ENCODE assay signal across 24 mouse cellular contexts in genomic region chr7:81561211-81561610, GRCm38 (mm10). TPM values are rescaled to one million over a fixed set of nuclear protein-coding genes. Genes with fewer than 3 reads are reported as not detected.
DNase-seq lines count a peak whose midpoint lies in the region; ATAC-seq lines count a peak whose summit lies in the region.
"Had no signal": no experiment of that assay in that cellular context is flagged by ENCODE, and none has a peak within 500 bp of the region (broad histone marks: within the 10 kb centered on the region; RNA-seq: fewer than 3 reads in every experiment).

No protein-coding gene starts in this region.

- no peaks in the 10 kb centered on the region for H3K9me3 ChIP-seq in forebrain, embryonic 16.5 days (ENCODE audit: control insufficient read depth, low read length)
- H3K9me3 ChIP-seq in forebrain, embryonic 10.5 days = no peaks in the 10 kb centered on the region
- no peaks in the 10 kb centered on the region for H3K9me3 ChIP-seq in heart, embryonic 13.5 days
- no peaks in the 10 kb centered on the region for H3K9me3 ChIP-seq in heart, embryonic 11.5 days (replicated peaks; ENCODE audit: control insufficient read depth, low read length)
- no peaks in the 10 kb centered on the region for H3K9me3 ChIP-seq in lung, embryonic 16.5 days (ENCODE audit: control insufficient read depth, low read length)
- H3K9me3 ChIP-seq in hindbrain, embryonic 14.5 days (ENCODE audit: control insufficient read depth, low read length) = no peaks in the 10 kb centered on the region
- H3K9me3 ChIP-seq: intestine, embryonic 15.5 days; liver, embryonic 15.5 days; lung, embryonic 15.5 days; neural tube, embryonic 12.5 days had no signal

- no peaks in the 10 kb centered on the region for H3K27me3 ChIP-seq in forebrain, embryonic 16.5 days (replicated peaks; ENCODE audit: control insufficient read depth, insufficient read depth, low read length)
- H3K27me3 ChIP-seq in forebrain, embryonic 10.5 days (ENCODE audit: poor library complexity, severe bottlenecking) = no peaks in the 10 kb centered on the region
- no peaks in the 10 kb centered on the region for H3K27me3 ChIP-seq in heart, embryonic 13.5 days (replicated peaks)
- H3K27me3 ChIP-seq in heart, embryonic 11.5 days (ENCODE audit: control insufficient read depth, insufficient read depth, low read length) = no peaks in the 10 kb centered on the region
- no peaks in the 10 kb centered on the region for H3K27me3 ChIP-seq in lung, embryonic 16.5 days (ENCODE audit: control insufficient read depth, insufficient read depth, low read depth, low read length)
- no peaks in the 10 kb centered on the region for H3K27me3 ChIP-seq in hindbrain, embryonic 14.5 days (ENCODE audit: control insufficient read depth, insufficient read depth, low read length)
- H3K27me3 ChIP-seq: intestine, embryonic 15.5 days; lung, embryonic 15.5 days; neural tube, embryonic 12.5 days had no signal

- no peak overlapping the region for H3K4me2 ChIP-seq in forebrain, embryonic 16.5 days (ENCODE audit: low read length)
- H3K4me2 ChIP-seq in heart, embryonic 13.5 days = no peak overlapping the region
- no peak overlapping the region for H3K4me2 ChIP-seq in heart, embryonic 11.5 days
- no peak overlapping the region for H3K4me2 ChIP-seq in lung, embryonic 16.5 days (ENCODE audit: low read depth, low read length)
- H3K4me2 ChIP-seq in hindbrain, embryonic 14.5 days (replicated peaks) = no peak overlapping the region
- H3K4me2 ChIP-seq: intestine, embryonic 15.5 days; liver, embryonic 15.5 days; neural tube, embryonic 12.5 days had no signal

- no peak overlapping the region for H3K4me3 ChIP-seq in forebrain, embryonic 16.5 days (replicated peaks; ENCODE audit: low read length)
- H3K4me3 ChIP-seq in forebrain, embryonic 10.5 days = no peak overlapping the region
- H3K4me3 ChIP-seq in heart, embryonic 13.5 days = no peak overlapping the region
- no peak overlapping the region for H3K4me3 ChIP-seq in heart, embryonic 11.5 days (ENCODE audit: low read depth, low read length)
- no peak overlapping the region for H3K4me3 ChIP-seq in lung, embryonic 16.5 days (ENCODE audit: low read length)
- H3K4me3 ChIP-seq in hindbrain, embryonic 14.5 days (replicated peaks; ENCODE audit: low read length) = no peak overlapping the region
- H3K4me3 ChIP-seq: heart, adult 2 months; intestine, embryonic 15.5 days; left cerebral cortex, adult 2 months; liver, embryonic 15.5 days; lung, embryonic 15.5 days; neural tube, embryonic 12.5 days had no signal

- H3K27ac ChIP-seq in forebrain, embryonic 16.5 days (ENCODE audit: low read length) = peak overlapping the region; percentile 25
- H3K27ac ChIP-seq in forebrain, embryonic 10.5 days = no peak overlapping the region
- peak overlapping the region; percentile 37; the same call in 1 of the 2 replicates for H3K27ac ChIP-seq in heart, embryonic 13.5 days (replicated peaks)
- H3K27ac ChIP-seq in heart, embryonic 11.5 days (ENCODE audit: low read depth, low read length) = no peak overlapping the region
- peak overlapping the region; percentile 33; the same call in 1 of the 2 replicates for H3K27ac ChIP-seq in lung, embryonic 16.5 days (ENCODE audit: low read length)
- H3K27ac ChIP-seq in hindbrain, embryonic 14.5 days = peak overlapping the region; percentile 44; the same call in 1 of the 2 replicates
- H3K27ac ChIP-seq: heart, adult 2 months; intestine, embryonic 15.5 days; left cerebral cortex, adult 2 months; liver, embryonic 15.5 days; lung, embryonic 15.5 days; macrophage; neural tube, embryonic 12.5 days; stomach, postnatal 0 days had no signal

- no peaks in the 10 kb centered on the region for H3K36me3 ChIP-seq in forebrain, embryonic 16.5 days (ENCODE audit: control insufficient read depth, insufficient read depth)
- H3K36me3 ChIP-seq in forebrain, embryonic 10.5 days (replicated peaks) = no peaks in the 10 kb centered on the region
- H3K36me3 ChIP-seq in heart, embryonic 13.5 days = peaks cover 27% of the 10 kb centered on the region
- H3K36me3 ChIP-seq in heart, embryonic 11.5 days (ENCODE audit: control insufficient read depth, insufficient read depth, low read length) = no peaks in the 10 kb centered on the region
- H3K36me3 ChIP-seq in lung, embryonic 16.5 days (ENCODE audit: control insufficient read depth, insufficient read depth, low read length) = no peaks in the 10 kb centered on the region
- H3K36me3 ChIP-seq in hindbrain, embryonic 14.5 days (replicated peaks; ENCODE audit: control insufficient read depth, insufficient read depth) = no peaks in the 10 kb centered on the region
- H3K36me3 ChIP-seq: intestine, embryonic 15.5 days; liver, embryonic 15.5 days; lung, embryonic 15.5 days; neural tube, embryonic 12.5 days had no signal

- ATAC-seq in forebrain, embryonic 16.5 days = no peak
- ATAC-seq in heart, embryonic 13.5 days (ENCODE audit: extremely low read depth, insufficient number of reproducible peaks, low FRiP score, low TSS enrichment) = no peak
- no peak for ATAC-seq in heart, embryonic 11.5 days (replicated peaks; ENCODE audit: insufficient number of reproducible peaks, low FRiP score, low TSS enrichment)
- ATAC-seq in lung, embryonic 16.5 days (ENCODE audit: low read depth) = no peak
- no peak for ATAC-seq in hindbrain, embryonic 14.5 days (ENCODE audit: low FRiP score)
- ATAC-seq: CD4-positive, CD25-positive, alpha-beta regulatory T cell, adult 4 months; intestine, embryonic 15.5 days had no signal

- H3K4me1 ChIP-seq in forebrain, embryonic 16.5 days (replicated peaks; ENCODE audit: control insufficient read depth, insufficient read depth, low read length) = peaks cover 12% of the 10 kb centered on the region
- no peaks in the 10 kb centered on the region for H3K4me1 ChIP-seq in forebrain, embryonic 10.5 days
- peaks cover 60% of the 10 kb centered on the region for H3K4me1 ChIP-seq in heart, embryonic 13.5 days
- H3K4me1 ChIP-seq in heart, embryonic 11.5 days (ENCODE audit: control insufficient read depth, insufficient read depth, low read length) = peaks cover 26% of the 10 kb centered on the region
- H3K4me1 ChIP-seq in lung, embryonic 16.5 days (replicated peaks; ENCODE audit: control insufficient read depth, insufficient read depth, low read length) = peaks cover 19% of the 10 kb centered on the region
- 0 out of 2 replicates have a peak, but pooled peaks cover 6% of the 10 kb centered on the region for H3K4me1 ChIP-seq in hindbrain, embryonic 14.5 days (replicated peaks; ENCODE audit: control insufficient read depth, insufficient read depth, low read length)
- H3K4me1 ChIP-seq: intestine, embryonic 15.5 days; liver, embryonic 15.5 days; neural tube, embryonic 12.5 days had no signal

- no peak overlapping the region for H3K9ac ChIP-seq in forebrain, embryonic 16.5 days (replicated peaks; ENCODE audit: low read depth, low read length)
- peak overlapping the region; percentile 40; the same call in 1 of the 2 replicates for H3K9ac ChIP-seq in heart, embryonic 13.5 days
- no peak overlapping the region for H3K9ac ChIP-seq in heart, embryonic 11.5 days (ENCODE audit: low read depth, low read length)
- no peak overlapping the region for H3K9ac ChIP-seq in lung, embryonic 16.5 days (ENCODE audit: low read length)
- H3K9ac ChIP-seq in hindbrain, embryonic 14.5 days = no peak overlapping the region
- H3K9ac ChIP-seq: intestine, embryonic 15.5 days; liver, embryonic 15.5 days; lung, embryonic 15.5 days; neural tube, embryonic 12.5 days had no signal

- WGBS in forebrain, embryonic 16.5 days = 73% methylated on average over 5 of the region's 5 CpGs
- 85% methylated on average over 5 of the region's 5 CpGs for WGBS in forebrain, embryonic 10.5 days
- 75% methylated on average over 5 of the region's 5 CpGs for WGBS in heart, embryonic 13.5 days
- 79% methylated on average over 5 of the region's 5 CpGs for WGBS in heart, embryonic 11.5 days (ENCODE audit: insufficient replicate concordance)
- WGBS in lung, embryonic 16.5 days = 62% methylated on average over 5 of the region's 5 CpGs
- WGBS in hindbrain, embryonic 14.5 days = 74% methylated on average over 5 of the region's 5 CpGs

- no peak for DNase-seq in forebrain, embryonic 10.5 days (ENCODE audit: extremely low spot score, low spot score)
- no peak for DNase-seq in lung, postnatal 10 days
- no peak for DNase-seq in hindbrain, embryonic 14.5 days (ENCODE audit: low spot score)
- DNase-seq: adrenal gland, postnatal 25 days; cerebellum, adult 8-10 months; cerebellum, postnatal 36 days; embryo, embryonic 11 days; gastrocnemius, postnatal 14 days; kidney, adult 8-10 months; kidney, postnatal 10 days; right cerebral cortex, postnatal 14 days had no signal

RNA-seq across cellular contexts. Expression of gene Fsd2, which starts 5.5 kb away (rescaled TPM):
- polyA plus RNA-seq in forebrain, embryonic 16.5 days (2015; fragmentation: Nextera tagmentation; extraction: Ambion mirVana) = 0.25 and 0.46 TPM in 2 replicates
- polyA plus RNA-seq in forebrain, embryonic 10.5 days (2016; fragmentation: Nextera tagmentation; extraction: Ambion mirVana) = 0.05 TPM in 2 replicates
- 52.6 and 58.0 TPM in 2 replicates for polyA plus RNA-seq in heart, embryonic 13.5 days (2015; fragmentation: Nextera tagmentation; extraction: Ambion mirVana)
- 50.9 and 62.4 TPM in 2 replicates for polyA plus RNA-seq in heart, embryonic 11.5 days (2014; fragmentation: Nextera tagmentation; extraction: Ambion mirVana)
- polyA plus RNA-seq in lung, embryonic 16.5 days (2015; fragmentation: Nextera tagmentation; extraction: Ambion mirVana) = 1.8 and 2.0 TPM in 2 replicates
- polyA plus RNA-seq in hindbrain, embryonic 14.5 days (2014; fragmentation: Nextera tagmentation; extraction: Ambion mirVana) = 0.10 and 0.21 TPM in 2 replicates

RNA-seq across cellular contexts. Expression of gene Whamm, which starts 9.9 kb away (rescaled TPM):
- polyA plus RNA-seq in forebrain, embryonic 16.5 days (2015; fragmentation: Nextera tagmentation; extraction: Ambion mirVana) = 3.6 and 6.0 TPM in 2 replicates
- 1.8 and 3.0 TPM in 2 replicates for polyA plus RNA-seq in forebrain, embryonic 10.5 days (2016; fragmentation: Nextera tagmentation; extraction: Ambion mirVana)
- polyA plus RNA-seq in heart, embryonic 13.5 days (2015; fragmentation: Nextera tagmentation; extraction: Ambion mirVana) = 4.3 and 4.5 TPM in 2 replicates
- 5.9 and 6.2 TPM in 2 replicates for polyA plus RNA-seq in heart, embryonic 11.5 days (2014; fragmentation: Nextera tagmentation; extraction: Ambion mirVana)
- polyA plus RNA-seq in lung, embryonic 16.5 days (2015; fragmentation: Nextera tagmentation; extraction: Ambion mirVana) = 1.8 and 2.7 TPM in 2 replicates
- polyA plus RNA-seq in hindbrain, embryonic 14.5 days (2014; fragmentation: Nextera tagmentation; extraction: Ambion mirVana) = 8.5 and 9.9 TPM in 2 replicates

Comparison
In these comparisons a context has a peak if more than half of its experiments do, and no peak if none do; other contexts are left out.
1. H3K27ac ChIP-seq: peak in forebrain, embryonic 16.5 days (single experiment), heart, embryonic 13.5 days (single experiment), lung, embryonic 16.5 days (single experiment) and hindbrain, embryonic 14.5 days (single experiment); none in forebrain, embryonic 10.5 days (single experiment) and heart, embryonic 11.5 days (single experiment).
2. RNA of gene Fsd2, which starts 5.5 kb away (polyA plus RNA-seq): 52.6 to 58.0 TPM in heart, embryonic 13.5 days and 50.9 to 62.4 TPM in heart, embryonic 11.5 days; 1.8 to 2.0 TPM in lung, embryonic 16.5 days, 0.25 to 0.46 TPM in forebrain, embryonic 16.5 days, 0.10 to 0.21 TPM in hindbrain, embryonic 14.5 days and 0.05 TPM in forebrain, embryonic 10.5 days; every median in the first group is over 10 times any median in the second.